Mouse (Mus musculus) limb, embryonic 14.5 days (tissue): ENCODE results near the gene Fkbp8. TPM values are rescaled to one million over a fixed set of nuclear protein-coding genes. Genes with fewer than 3 reads are reported as not detected.

Experiments used
- ATAC-seq: fragments of 200-750 bp; cut with Nextera tagmentation; 2 replicates; pipeline ENCODE4 v1.8.0; 2017; ENCODE audit warnings: low read depth, moderate number of reproducible peaks, moderate TSS enrichment; ENCODE audit not compliant: low FRiP score
- DNase-seq: peaks from one replicate; pipeline ENCODE4 v3.0.0-alpha.2; 2015; ENCODE audit warnings: low spot score
- H3K27ac ChIP-seq: fragments of 300-500 bp; sonication (generic); replicated peaks from 2 replicates; pipeline ENCODE4 v1.5.1; 2014; ENCODE audit warnings: low read depth, mild to moderate bottlenecking, low read length, moderate library complexity, mixed read lengths
- H3K27me3 ChIP-seq: fragments of 300-500 bp; sonication (generic); 2 replicates; pipeline ENCODE4 v1.6.1; 2014; ENCODE audit warnings: low read length, mixed read lengths; ENCODE audit not compliant: control insufficient read depth, insufficient read depth
- H3K36me3 ChIP-seq: fragments of 300-500 bp; sonication (generic); 2 replicates; pipeline ENCODE4 v1.6.1; 2014; ENCODE audit warnings: mild to moderate bottlenecking, low read length, moderate library complexity, mixed read lengths; ENCODE audit not compliant: control insufficient read depth, insufficient read depth
- H3K4me1 ChIP-seq: fragments of 300-500 bp; sonication (generic); 2 replicates; pipeline ENCODE4 v1.6.1; 2014; ENCODE audit warnings: antibody characterized with exemption, low read length, mixed read lengths; ENCODE audit not compliant: control insufficient read depth, insufficient read depth
- H3K4me2 ChIP-seq: fragments of 300-500 bp; sonication (generic); replicated peaks from 2 replicates; pipeline ENCODE4 v1.6.1; 2014; ENCODE audit warnings: low read depth, mild to moderate bottlenecking, low read length, moderate library complexity; ENCODE audit not compliant: severe bottlenecking
- H3K4me3 ChIP-seq: fragments of 300-500 bp; sonication (generic); replicated peaks from 2 replicates; pipeline ENCODE4 v1.5.1; 2014; ENCODE audit warnings: low read length
- H3K9ac ChIP-seq: fragments of 300-500 bp; sonication (generic); 2 replicates; pipeline ENCODE4 v1.6.1; 2014; ENCODE audit warnings: mild to moderate bottlenecking, low read depth, low read length, moderate library complexity; ENCODE audit not compliant: severe bottlenecking
- H3K9me3 ChIP-seq: fragments of 300-500 bp; sonication (generic); 2 replicates; pipeline ENCODE4 v1.6.1; 2016; ENCODE audit warnings: low read length; ENCODE audit not compliant: control insufficient read depth
- POLR2A ChIP-seq: fragments of 200-500 bp; IDR thresholded peaks from 2 replicates; pipeline ENCODE4 v1.8.0; 2012; ENCODE audit warnings: inconsistent platforms, mild to moderate bottlenecking, moderate library complexity, borderline replicate concordance; ENCODE audit not compliant: insufficient read depth, insufficient read length; ENCODE audit errors: extremely low read depth
- WGBS: fragments of 180-500 bp; shearing (Covaris S2); extraction: QIAGEN DNeasy Blood & Tissue Kit; methylation state at CpG from one replicate; pipeline ENCODE4 v1.1.7; 2014; 5-methylcytosine and 5-hydroxymethylcytosine counted together
- polyA plus RNA-seq, 2 experiments: library from polyadenylated mRNA; depleted of rRNA in 1 of 2; stranded (reverse) in 1 of 2; unstranded in 1 of 2; fragments of >200 nt; fragmentation: Nextera tagmentation in 1 of 2; extraction: Ambion mirVana in 1 of 2; gene quantifications; 2 replicates each; pipeline versions ENCODE4 v1.2.1 to v1.2.3; 2012 to 2014

Fkbp8 gene
- polyA plus RNA-seq, 2 experiments, result 219 to 363 TPM

- DNase-seq (no peak), ATAC-seq (no peak)
- Histone ChIP-seq H3K36me3 (peaks cover 38% of the 10 kb centered on the region), H3K4me2 (no peak overlapping the region), H3K27me3 (no peaks in the 10 kb centered on the region), H3K27ac (no peak overlapping the region), H3K9me3 (no peaks in the 10 kb centered on the region), H3K9ac (no peak overlapping the region), H3K4me3 (no peak overlapping the region), H3K4me1 (peaks cover 10% of the 10 kb centered on the region)
- no peak for TF ChIP-seq POLR2A
- 70% methylated on average over 2 of the region's 2 CpGs for WGBS
These were observed 14.1 kb upstream of the Fkbp8 start for GRCm38 (mm10) chr8:70513441-70513840.

- no peaks in the 10 kb centered on the region; the same call in 1 of the 2 replicates for H3K4me1 ChIP-seq
- DNase-seq (no peak), ATAC-seq (no peak)
- H3K4me3 ChIP-seq, result no peak overlapping the region
- no peak overlapping the region for H3K27ac ChIP-seq
- TF ChIP-seq POLR2A, result no peak
- H3K9me3 ChIP-seq, result no peaks in the 10 kb centered on the region
- H3K27me3 ChIP-seq, result no peaks in the 10 kb centered on the region
- 70% methylated on average over 10 of the region's 10 CpGs for WGBS
- H3K36me3 ChIP-seq, result peaks cover 30% of the 10 kb centered on the region
- no peak overlapping the region for H3K9ac ChIP-seq
- no peak overlapping the region for H3K4me2 ChIP-seq
These were observed 9.4 kb upstream of the Fkbp8 start for GRCm38 (mm10) chr8:70517940-70518643.

- no peak for ATAC-seq
- 86% methylated on average over 6 of the region's 6 CpGs for WGBS
- no peak for DNase-seq
- Histone ChIP-seq H3K4me1 (peaks cover 3% of the 10 kb centered on the region), H3K4me3 (no peak overlapping the region), H3K27me3 (no peaks in the 10 kb centered on the region), H3K27ac (no peak overlapping the region), H3K4me2 (no peak overlapping the region), H3K9me3 (no peaks in the 10 kb centered on the region), H3K36me3 (peaks cover 25% of the 10 kb centered on the region), H3K9ac (no peak overlapping the region)
- no peak for TF ChIP-seq POLR2A
These were observed 8.5 kb upstream of the Fkbp8 start for GRCm38 (mm10) chr8:70519043-70519442.

GRCm38 (mm10) chr8:70519606-70520005 is 7.9 kb upstream of the Fkbp8 start:
- no peak for ATAC-seq
- Histone ChIP-seq H3K9ac (no peak overlapping the region), H3K4me2 (no peak overlapping the region), H3K4me3 (no peak overlapping the region), H3K27me3 (no peaks in the 10 kb centered on the region), H3K36me3 (peaks cover 21% of the 10 kb centered on the region), H3K27ac (no peak overlapping the region), H3K4me1 (peaks cover 3% of the 10 kb centered on the region), H3K9me3 (no peaks in the 10 kb centered on the region)
- no peak for TF ChIP-seq POLR2A
- DNase-seq, result no peak
- WGBS, result 68% methylated on average over 2 of the region's 2 CpGs

- Histone ChIP-seq H3K9me3 (no peaks in the 10 kb centered on the region), H3K4me1 (peaks cover 7% of the 10 kb centered on the region), H3K27ac (peak overlapping the region; percentile 65), H3K4me3 (peak overlapping the region; percentile 71), H3K27me3 (no peaks in the 10 kb centered on the region), H3K9ac (peak overlapping the region; percentile 78), H3K36me3 (peaks cover 8% of the 10 kb centered on the region; the same call in 1 of the 2 replicates), H3K4me2 (peak overlapping the region; percentile 73)
- peak; percentile 98 for DNase-seq
- peak; percentile 89 for ATAC-seq
- WGBS, result 4% methylated on average over 51 of the region's 51 CpGs
- TF ChIP-seq POLR2A, result peak; percentile 71; the same call in 1 of the 2 replicates
These were observed 4.7 kb upstream of the Fkbp8 start for GRCm38 (mm10) chr8:70522592-70523403.
